Mouse (Mus musculus): Measurements from ENCODE around the gene Dtymk. TPM values are rescaled to one million over a fixed set of nuclear protein-coding genes. Genes with fewer than 3 reads are reported as not detected.

Gene Dtymk
- polyA plus RNA-seq, 1 experiment, result 96.5 TPM

- H3K27ac ChIP-seq (ENCODE audit: insufficient read depth, low read length), result no peak overlapping the region
- WGBS, result 92% methylated on average over 8 of the region's 8 CpGs
- no peaks in the 10 kb centered on the region for H3K4me1 ChIP-seq (ENCODE audit: control insufficient read depth, insufficient read depth, low read length)
- no peak for DNase-seq
- H3K27me3 ChIP-seq (ENCODE audit: control insufficient read depth, insufficient read depth, low read length), result no peaks in the 10 kb centered on the region
- TF ChIP-seq CTCF (IDR thresholded peaks at IDR 0.05; ENCODE audit: borderline replicate concordance, insufficient read depth, low read depth, low read length) (no peak), POLR2A (IDR thresholded peaks at IDR 0.05; ENCODE audit: borderline replicate concordance, insufficient read depth, low read length) (no peak)
- H3K4me3 ChIP-seq (replicated peaks; ENCODE audit: insufficient read depth, low read depth, low read length), result no peak overlapping the region
Measured at GRCm38 (mm10) chr1:93817823-93818532, 16.2 kb upstream of the Dtymk start.

GRCm38 (mm10) chr1:93811495-93812039 is 9.8 kb upstream of the Dtymk start:
- Histone ChIP-seq H3K4me3 (replicated peaks; ENCODE audit: insufficient read depth, low read depth, low read length) (no peak overlapping the region), H3K27me3 (ENCODE audit: control insufficient read depth, insufficient read depth, low read length) (no peaks in the 10 kb centered on the region), H3K4me1 (ENCODE audit: control insufficient read depth, insufficient read depth, low read length) (no peaks in the 10 kb centered on the region), H3K27ac (ENCODE audit: insufficient read depth, low read length) (no peak overlapping the region)
- TF ChIP-seq CTCF (IDR thresholded peaks at IDR 0.05; ENCODE audit: borderline replicate concordance, insufficient read depth, low read depth, low read length), result no peak
- no peak for TF ChIP-seq POLR2A (IDR thresholded peaks at IDR 0.05; ENCODE audit: borderline replicate concordance, insufficient read depth, low read length)
- WGBS, result 88% methylated on average over 8 of the region's 8 CpGs
- DNase-seq, result peak; percentile 53 to 73

- no peak for TF ChIP-seq POLR2A (IDR thresholded peaks at IDR 0.05; ENCODE audit: borderline replicate concordance, insufficient read depth, low read length)
- no peak for TF ChIP-seq CTCF (IDR thresholded peaks at IDR 0.05; ENCODE audit: borderline replicate concordance, insufficient read depth, low read depth, low read length)
- no peaks in the 10 kb centered on the region for H3K27me3 ChIP-seq (ENCODE audit: control insufficient read depth, insufficient read depth, low read length)
- WGBS, result 98% methylated on average over 3 of the region's 3 CpGs
- no peak for DNase-seq
- no peak overlapping the region for H3K4me3 ChIP-seq (replicated peaks; ENCODE audit: insufficient read depth, low read depth, low read length)
- no peak overlapping the region for H3K27ac ChIP-seq (ENCODE audit: insufficient read depth, low read length)
- H3K4me1 ChIP-seq (ENCODE audit: control insufficient read depth, insufficient read depth, low read length), result no peaks in the 10 kb centered on the region
Measured at GRCm38 (mm10) chr1:93810011-93810410, 8.3 kb upstream of the Dtymk start.

GRCm38 (mm10) chr1:93808871-93809270 is 7.1 kb upstream of the Dtymk start:
- 98% methylated on average over 4 of the region's 4 CpGs for WGBS
- no peaks in the 10 kb centered on the region for H3K27me3 ChIP-seq (ENCODE audit: control insufficient read depth, insufficient read depth, low read length)
- H3K4me3 ChIP-seq (replicated peaks; ENCODE audit: insufficient read depth, low read depth, low read length), result no peak overlapping the region
- peaks cover 2% of the 10 kb centered on the region for H3K4me1 ChIP-seq (ENCODE audit: control insufficient read depth, insufficient read depth, low read length)
- no peak overlapping the region for H3K27ac ChIP-seq (ENCODE audit: insufficient read depth, low read length)
- no peak for DNase-seq
- no peak for TF ChIP-seq POLR2A (IDR thresholded peaks at IDR 0.05; ENCODE audit: borderline replicate concordance, insufficient read depth, low read length)
- no peak for TF ChIP-seq CTCF (IDR thresholded peaks at IDR 0.05; ENCODE audit: borderline replicate concordance, insufficient read depth, low read depth, low read length)

GRCm38 (mm10) chr1:93805221-93805951 is 3.7 kb upstream of the Dtymk start:
- Histone ChIP-seq H3K4me3 (replicated peaks; ENCODE audit: insufficient read depth, low read depth, low read length) (no peak overlapping the region), H3K27me3 (ENCODE audit: control insufficient read depth, insufficient read depth, low read length) (no peaks in the 10 kb centered on the region), H3K4me1 (ENCODE audit: control insufficient read depth, insufficient read depth, low read length) (peaks cover 2% of the 10 kb centered on the region), H3K27ac (ENCODE audit: insufficient read depth, low read length) (no peak overlapping the region)
- peak in 1 of 2 experiments; percentile 28 for DNase-seq
- no peak for TF ChIP-seq CTCF (IDR thresholded peaks at IDR 0.05; ENCODE audit: borderline replicate concordance, insufficient read depth, low read depth, low read length)
- TF ChIP-seq POLR2A (IDR thresholded peaks at IDR 0.05; ENCODE audit: borderline replicate concordance, insufficient read depth, low read length), result no peak
- 65% methylated on average over 5 of the region's 5 CpGs for WGBS

GRCm38 (mm10) chr1:93804818-93805217 is 3.1 kb upstream of the Dtymk start:
- Histone ChIP-seq H3K27me3 (ENCODE audit: control insufficient read depth, insufficient read depth, low read length) (no peaks in the 10 kb centered on the region), H3K4me1 (ENCODE audit: control insufficient read depth, insufficient read depth, low read length) (peaks cover 2% of the 10 kb centered on the region), H3K4me3 (replicated peaks; ENCODE audit: insufficient read depth, low read depth, low read length) (peak overlapping the region; percentile 95), H3K27ac (ENCODE audit: insufficient read depth, low read length) (0 out of 2 replicates have a peak overlapping the region, but pooled peaks have one; percentile 51)
- no peak for DNase-seq
- 77% methylated on average over 4 of the region's 4 CpGs for WGBS
- TF ChIP-seq POLR2A (IDR thresholded peaks at IDR 0.05; ENCODE audit: borderline replicate concordance, insufficient read depth, low read length), result no peak
- no peak for TF ChIP-seq CTCF (IDR thresholded peaks at IDR 0.05; ENCODE audit: borderline replicate concordance, insufficient read depth, low read depth, low read length)

- peak; percentile 56; the same call in 1 of the 2 replicates for TF ChIP-seq POLR2A (IDR thresholded peaks at IDR 0.05; ENCODE audit: borderline replicate concordance, insufficient read depth, low read length)
- peak; percentile 84 for TF ChIP-seq CTCF (IDR thresholded peaks at IDR 0.05; ENCODE audit: borderline replicate concordance, insufficient read depth, low read depth, low read length)
- peaks cover 2% of the 10 kb centered on the region for H3K4me1 ChIP-seq (ENCODE audit: control insufficient read depth, insufficient read depth, low read length)
Measured at GRCm38 (mm10) chr1:93803556-93804507, 2.1 kb upstream of the Dtymk start, which contains the start of gene Ing5. TSS of gene Ing5 (plus strand) at chr1:93803965.

More at GRCm38 (mm10) chr1:93803556-93804507, 2.1 kb upstream of the Dtymk start, which contains the start of gene Ing5:
- H3K4me3 ChIP-seq (replicated peaks; ENCODE audit: insufficient read depth, low read depth, low read length), result peak within 1 kb of the TSS; percentile 95
- DNase-seq, result peak; percentile 99 to 100
- H3K27me3 ChIP-seq (ENCODE audit: control insufficient read depth, insufficient read depth, low read length), result no peaks in the 10 kb centered on the region
- peak within 1 kb of the TSS; percentile 75 for H3K27ac ChIP-seq (ENCODE audit: insufficient read depth, low read length)
- WGBS, result under 1% methylated on average over 91 of the region's 94 CpGs
